Mouse (Mus musculus): ENCODE data around the gene Snrpf.

GRCm38 (mm10) chr10:93567841-93568566 lies 21.5 kb downstream of the Snrpf start:
- no peak for TF ChIP-seq CTCF (IDR thresholded peaks at IDR 0.05; ENCODE audit: low read depth, low read length)
- no peak for TF ChIP-seq GATA1 (IDR thresholded peaks at IDR 0.05; ENCODE audit: borderline replicate concordance, low read length)
- no peak for TF ChIP-seq TAL1 (conservative IDR thresholded peaks at IDR 0.05; ENCODE audit: low read depth, low read length)
- no peak for TF ChIP-seq POLR2AphosphoS5 (IDR thresholded peaks at IDR 0.05; ENCODE audit: insufficient replicate concordance, low read depth, low read length)
- no peak for TF ChIP-seq GATA2 (IDR thresholded peaks at IDR 0.05; ENCODE audit: borderline replicate concordance, low read depth, low read length)

Data from G1E (cell line).